Mouse (Mus musculus) activated CD4-positive, CD25-positive, alpha-beta regulatory T cell, adult 4 months (primary cell): Measurements from ENCODE around the gene Gm17655. TPM values are rescaled to one million over a fixed set of nuclear protein-coding genes. Genes with fewer than 3 reads are reported as not detected.
"Not testable (repeated sequence)": the region's sequence is repeated elsewhere in the genome, so short reads cannot be mapped to it uniquely, and the experiment has no call there.

Experiments used
- ATAC-seq: one replicate; pipeline ENCODE4 v1.8.0; 2017
- polyA plus RNA-seq, 2 experiments: library from polyadenylated mRNA; unstranded; fragments of 100-300 nt; shearing (Covaris generic); gene quantifications; one replicate each; pipeline ENCODE4 v1.2.1; 2017

The Gm17655 gene
- polyA plus RNA-seq, 2 experiments from 2014 or later: 8.8 to 11.2 TPM

GRCm38 (mm10) chr5:110086161-110086866 lies 14.0 kb upstream of the Gm17655 start:
- ATAC-seq: no peak

GRCm38 (mm10) chr5:110082961-110083360 lies 10.6 kb upstream of the Gm17655 start:
- no peak for ATAC-seq

GRCm38 (mm10) chr5:110057637-110058408 lies 14.5 kb downstream of the Gm17655 start:
- ATAC-seq: peak; percentile 100

GRCm38 (mm10) chr5:110023694-110024427 lies 48.5 kb downstream of the Gm17655 start:
- peak; percentile 65 for ATAC-seq

- ATAC-seq: no peak
Observed at GRCm38 (mm10) chr5:110023273-110023672, 49.0 kb downstream of the Gm17655 start.

GRCm38 (mm10) chr5:110015775-110016174 lies 56.5 kb downstream of the Gm17655 start:
- ATAC-seq: not testable (repeated sequence)

Other genes with a start within 250 kb of the Gm17655 start
- gene Gm15446, start 149.1 kb downstream of the Gm17655 start, polyA plus RNA-seq: 10 to 100 TPM; 24.4 to 50.7 TPM
- gene Zfp932, start 76.0 kb downstream of the Gm17655 start, polyA plus RNA-seq: 10 to 100 TPM; 24.6 to 38.3 TPM
- gene Gm35315, start 21.9 kb upstream of the Gm17655 start, polyA plus RNA-seq: 1 to 10 TPM; 1.6 to 3.0 TPM
- gene Plcxd1, start 27.5 kb upstream of the Gm17655 start, polyA plus RNA-seq: 1 to 10 TPM in 1 of 2 experiments, under 1 TPM in 1; 0.63 to 1.6 TPM
- 10 to 100 TPM; 11.6 to 11.7 TPM for gene Gtpbp6, start 35.7 kb upstream of the Gm17655 start, polyA plus RNA-seq
- gene Zfp605, start 37.6 kb upstream of the Gm17655 start, polyA plus RNA-seq: 1 to 10 TPM; 3.5 to 4.6 TPM
- 10 to 100 TPM; 35.7 to 50.7 TPM for gene Chfr, start 63.3 kb upstream of the Gm17655 start, polyA plus RNA-seq
- 10 to 100 TPM; 18.0 to 20.7 TPM for gene Golga3, start 104.2 kb upstream of the Gm17655 start, polyA plus RNA-seq
- gene Ankle2, start 158.5 kb upstream of the Gm17655 start, polyA plus RNA-seq: 10 to 100 TPM; 13.8 to 18.3 TPM
- 10 to 100 TPM; 28.0 to 30.1 TPM for gene Pgam5, start 197.4 kb upstream of the Gm17655 start, polyA plus RNA-seq
- 1 to 10 TPM; 3.3 to 3.8 TPM for gene Pxmp2, start 213.7 kb upstream of the Gm17655 start, polyA plus RNA-seq
- 10 to 100 TPM in 1 of 2 experiments, 1 to 10 TPM in 1; 7.5 to 12.4 TPM for gene Pole, start 213.8 kb upstream of the Gm17655 start, polyA plus RNA-seq